Mouse (Mus musculus): ENCODE data around the gene Gmeb1.
"Not testable (repeated sequence)": the region's sequence is repeated elsewhere in the genome, so short reads cannot be mapped to it uniquely, and the experiment has no call there.

Gmeb1 gene

GRCm38 (mm10) chr4:132234710-132235109 is 26.7 kb downstream of the Gmeb1 start:
- in situ Hi-C loops (cut with MboI, MseI) = no loop called here

- in situ Hi-C loops (cut with MboI, MseI) = no loop called here
Observed at GRCm38 (mm10) chr4:132230422-132230821, 31.0 kb downstream of the Gmeb1 start.

- in situ Hi-C loops (cut with MboI, MseI) = not testable (repeated sequence)
Observed at GRCm38 (mm10) chr4:132222001-132222400, 39.4 kb downstream of the Gmeb1 start.

- in situ Hi-C loops (cut with MboI, MseI) = loop anchor here in 1 of 2 experiments (5.0 kb wide), 1 partner anchor 34 kb away; no protein-coding TSS in a partner anchor
Observed at GRCm38 (mm10) chr4:132218439-132218838, 43.0 kb downstream of the Gmeb1 start.

- in situ Hi-C loops (cut with MboI, MseI) = loop anchor here in 1 of 2 experiments (5.0 kb wide), 1 partner anchor 35 kb away; no protein-coding TSS in a partner anchor
Observed at GRCm38 (mm10) chr4:132217781-132218180, 43.6 kb downstream of the Gmeb1 start.

GRCm38 (mm10) chr4:132216602-132217001 is 44.8 kb downstream of the Gmeb1 start:
- in situ Hi-C loops (cut with MboI, MseI) = loop anchor here in 1 of 2 experiments (5.0 kb wide), 1 partner anchor 36 kb away; no protein-coding TSS in a partner anchor

GRCm38 (mm10) chr4:132214847-132215246 is 46.6 kb downstream of the Gmeb1 start:
- in situ Hi-C loops (cut with MboI, MseI) = loop anchor here in 1 of 2 experiments (5.0 kb wide), 1 partner anchor 37 kb away; no protein-coding TSS in a partner anchor

GRCm38 (mm10) chr4:132211953-132212734 is 49.3 kb downstream of the Gmeb1 start, which contains the start of gene Ythdf2:
Gene Ythdf2 (minus strand): TSS chr4:132212303.
- in situ Hi-C loops (cut with MboI, MseI) = no loop called here

- in situ Hi-C loops (cut with MboI, MseI) = no loop called here
Observed at GRCm38 (mm10) chr4:132211091-132211942, 50.1 kb downstream of the Gmeb1 start.

- in situ Hi-C loops (cut with MboI, MseI) = no loop called here
Observed at GRCm38 (mm10) chr4:132210325-132210724, 51.1 kb downstream of the Gmeb1 start.

GRCm38 (mm10) chr4:132209299-132209698 is 52.1 kb downstream of the Gmeb1 start:
- in situ Hi-C loops (cut with MboI, MseI) = no loop called here

GRCm38 (mm10) chr4:132207280-132207679 is 54.1 kb downstream of the Gmeb1 start:
- in situ Hi-C loops (cut with MboI, MseI) = no loop called here

GRCm38 (mm10) chr4:132198771-132199170 is 62.6 kb downstream of the Gmeb1 start:
- in situ Hi-C loops (cut with MboI, MseI) = no loop called here

GRCm38 (mm10) chr4:132198285-132198712 is 63.1 kb downstream of the Gmeb1 start:
- in situ Hi-C loops (cut with MboI, MseI) = no loop called here

GRCm38 (mm10) chr4:132194975-132195374 is 66.4 kb downstream of the Gmeb1 start:
- in situ Hi-C loops (cut with MboI, MseI) = no loop called here

GRCm38 (mm10) chr4:132194373-132194772 is 67.0 kb downstream of the Gmeb1 start:
- in situ Hi-C loops (cut with MboI, MseI) = no loop called here

- in situ Hi-C loops (cut with MboI, MseI) = no loop called here
Observed at GRCm38 (mm10) chr4:132187826-132188401, 73.5 kb downstream of the Gmeb1 start.

- in situ Hi-C loops (cut with MboI, MseI) = no loop called here
Observed at GRCm38 (mm10) chr4:132183162-132183561, 78.2 kb downstream of the Gmeb1 start.

GRCm38 (mm10) chr4:132181721-132182658 is 79.4 kb downstream of the Gmeb1 start:
- in situ Hi-C loops (cut with MboI, MseI) = no loop called here

GRCm38 (mm10) chr4:132180710-132181109 is 80.7 kb downstream of the Gmeb1 start:
- in situ Hi-C loops (cut with MboI, MseI) = no loop called here
